Mouse (Mus musculus) R1 (cell line): ENCODE data around the gene Nradd.

Source experiments
- DNase-seq: peaks from one replicate; pipeline ENCODE4 v3.0.0-alpha.2; 2018; ENCODE audit warnings: low read depth, low spot score

The Nradd gene

DNA sequence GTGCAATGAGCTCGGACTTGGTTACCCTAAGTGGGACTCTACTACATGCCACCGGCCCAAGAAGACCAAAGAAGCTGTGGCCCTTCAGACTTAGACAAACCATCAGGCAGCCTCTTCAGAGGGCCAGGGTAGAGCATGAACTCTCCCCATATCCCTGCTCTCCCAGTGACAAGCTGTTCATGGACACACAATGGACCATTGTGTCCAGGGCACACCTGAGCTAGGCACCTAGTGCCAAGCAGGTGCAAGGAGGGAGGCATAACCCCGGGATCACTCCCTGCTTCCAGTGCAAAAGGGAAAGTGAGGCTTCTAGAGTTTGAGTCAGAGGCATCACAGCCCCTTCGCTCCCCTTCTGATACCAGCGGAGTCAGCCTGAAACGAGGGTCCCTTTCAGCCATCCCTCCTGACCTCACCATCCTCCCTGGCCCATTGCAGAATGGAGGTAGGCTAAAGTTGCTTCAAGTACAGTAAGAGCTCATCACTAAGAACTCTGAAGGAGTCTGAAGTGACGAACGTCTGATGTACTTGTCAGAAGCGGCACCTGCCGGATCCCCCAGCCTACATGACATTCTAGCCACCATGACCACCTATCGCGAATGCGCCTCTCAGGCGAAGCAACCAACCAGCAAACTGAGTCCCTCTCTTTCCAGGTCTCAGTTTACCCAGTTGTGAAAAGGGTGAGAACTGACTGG lies 28.9 kb upstream of the Nradd start:
- DNase-seq: no peak

DNA sequence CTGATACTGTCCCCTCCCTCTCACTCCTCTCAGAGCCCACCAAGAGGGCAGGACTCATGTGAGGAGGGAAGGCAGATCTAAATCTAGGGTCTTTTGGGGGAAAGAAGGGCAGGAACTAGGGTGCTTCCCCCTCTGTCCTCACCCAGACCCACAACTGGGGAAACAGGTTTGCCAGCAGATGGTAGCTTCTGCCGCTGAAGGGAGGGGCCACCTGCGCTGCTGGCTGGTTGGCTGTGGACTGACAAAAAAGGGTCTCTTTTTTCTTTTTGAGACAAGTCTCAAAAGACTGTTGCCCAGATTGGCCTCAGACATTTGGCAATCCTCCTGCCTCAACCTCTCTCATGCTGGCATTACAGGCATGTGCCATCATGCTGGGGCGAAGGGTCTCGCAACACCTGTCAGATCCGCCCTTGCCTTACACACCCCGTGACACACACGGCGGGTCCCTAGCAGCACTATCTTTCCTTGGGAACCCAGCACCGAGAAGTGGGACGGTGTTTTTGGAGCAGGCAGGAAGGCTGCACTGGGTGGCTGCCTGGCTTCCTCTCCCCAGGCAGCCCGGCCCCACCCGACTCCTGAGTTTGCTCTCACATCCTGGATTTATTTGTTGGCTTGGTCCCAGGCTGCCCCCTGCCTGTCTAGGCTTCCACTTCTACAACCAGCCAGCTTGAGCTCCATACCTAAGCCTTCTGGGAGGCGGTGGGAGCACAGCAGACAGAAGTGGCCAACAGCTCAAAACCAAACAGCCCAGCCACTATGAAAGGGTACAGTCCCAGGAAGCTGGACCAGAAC lies 27.9 kb upstream of the Nradd start:
- DNase-seq: peak; percentile 64

DNA sequence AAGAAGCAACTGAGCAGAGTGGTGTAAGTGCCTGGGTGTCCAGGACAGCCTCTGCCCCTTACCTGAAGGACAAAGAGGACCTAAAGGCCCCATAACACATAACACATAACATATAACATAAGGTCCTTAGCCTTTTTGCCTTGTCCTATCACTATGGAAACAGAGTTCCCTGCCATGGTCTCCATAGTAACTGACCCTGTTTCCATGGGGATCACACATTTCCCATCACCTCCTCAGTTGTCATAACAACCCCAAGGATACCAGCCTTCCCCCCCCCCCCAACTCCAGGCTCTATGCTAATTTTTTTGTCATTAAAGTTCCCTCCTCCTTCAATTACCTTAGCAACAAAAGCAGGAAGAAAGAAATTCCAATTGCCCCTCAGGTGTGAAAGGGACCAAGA lies 25.5 kb upstream of the Nradd start:
- DNase-seq: peak; percentile 47

DNA sequence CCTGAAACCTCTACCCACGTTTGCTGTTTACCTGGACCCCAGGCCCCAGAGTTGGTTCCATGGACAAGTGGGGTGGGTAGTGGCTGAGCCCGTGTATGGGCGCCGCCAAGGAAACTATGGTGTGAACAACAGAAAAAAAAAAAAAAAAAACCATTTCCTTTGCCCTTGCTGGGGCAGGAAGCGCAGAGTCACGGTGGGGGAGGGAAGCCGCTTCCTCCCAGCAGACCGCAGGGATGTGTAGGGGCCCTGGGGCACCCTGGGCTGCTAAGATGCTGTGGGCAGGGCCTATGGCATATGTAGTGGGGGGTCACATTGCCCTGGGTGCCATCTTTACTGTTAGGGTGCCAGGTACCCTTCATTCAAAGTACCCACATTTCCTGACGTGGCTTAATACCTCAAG lies 21.0 kb upstream of the Nradd start:
- no peak for DNase-seq

DNA sequence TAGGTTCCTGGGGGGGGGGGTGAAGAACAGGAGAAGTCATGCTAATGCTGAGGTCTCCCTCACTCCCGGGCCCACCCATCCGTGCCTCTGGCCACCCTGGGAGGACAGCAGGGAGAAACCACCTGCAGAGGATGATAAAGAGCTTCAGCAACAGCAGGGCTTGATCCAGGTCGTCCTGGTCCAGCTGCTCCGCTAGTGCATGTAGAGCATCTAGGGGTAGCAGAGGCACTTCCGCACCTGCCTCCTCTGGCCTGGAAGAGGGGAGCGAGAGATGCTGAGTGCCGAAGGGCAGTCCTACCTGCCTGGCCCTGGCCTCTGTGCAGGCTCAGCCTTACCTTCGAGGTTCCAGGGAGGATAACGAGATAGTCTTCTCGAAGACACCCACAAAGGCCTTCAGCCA lies 20.0 kb upstream of the Nradd start:
- no peak for DNase-seq

DNA sequence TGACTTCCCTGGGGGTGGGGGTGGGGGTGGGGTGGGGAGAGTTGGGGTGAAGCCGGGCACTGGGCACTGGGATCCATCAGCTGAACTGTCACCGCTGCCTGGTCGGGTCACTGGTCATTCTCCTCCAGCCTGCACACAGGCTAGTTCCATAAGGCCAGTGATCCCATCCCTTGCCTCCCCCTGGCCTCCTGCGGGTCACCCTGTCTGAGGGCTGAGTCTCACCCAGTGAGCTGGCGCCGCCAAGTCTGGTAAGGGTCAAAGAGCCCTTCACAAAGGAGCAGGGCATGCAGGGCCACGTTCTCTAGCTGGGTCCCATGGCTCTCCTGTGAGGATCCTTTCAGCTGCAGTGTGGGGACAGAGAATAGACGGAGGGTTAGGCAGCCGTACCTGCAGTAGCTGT lies 19.5 kb upstream of the Nradd start:
- DNase-seq: no peak

DNA sequence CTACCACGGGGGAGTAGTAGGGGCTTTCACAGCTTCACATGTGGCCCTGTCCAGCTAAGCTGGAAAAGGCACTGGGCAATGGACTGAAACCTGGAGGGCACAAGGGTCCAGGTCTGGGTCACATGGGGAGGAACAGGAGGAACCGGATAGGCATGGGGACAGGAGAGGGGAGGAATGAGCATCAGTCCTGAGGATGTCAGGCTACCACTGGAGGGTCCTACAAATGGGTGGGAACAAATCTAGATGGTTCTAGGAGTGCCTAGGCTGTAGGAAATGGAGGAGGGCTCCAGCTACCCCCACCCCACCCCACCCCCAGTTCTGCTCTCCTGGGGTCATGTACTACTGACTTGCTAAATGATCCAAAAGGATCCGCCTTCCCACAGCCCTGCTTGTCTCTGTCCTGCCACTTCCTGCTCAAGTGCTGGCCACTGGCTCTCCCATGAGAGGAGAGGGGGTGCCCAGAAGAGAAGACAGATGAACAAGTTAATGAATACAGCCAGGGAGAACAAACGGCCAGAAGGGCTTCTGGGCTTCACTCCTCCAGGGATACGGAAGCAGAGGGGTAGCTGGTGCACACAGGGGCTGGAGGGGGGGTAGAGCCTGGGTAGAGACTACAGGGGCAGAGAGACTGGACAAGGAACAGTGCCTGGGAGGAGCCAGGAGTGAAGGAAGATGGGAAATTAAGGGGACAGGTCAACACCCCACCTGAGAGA lies 18.7 kb upstream of the Nradd start:
- no peak for DNase-seq

DNA sequence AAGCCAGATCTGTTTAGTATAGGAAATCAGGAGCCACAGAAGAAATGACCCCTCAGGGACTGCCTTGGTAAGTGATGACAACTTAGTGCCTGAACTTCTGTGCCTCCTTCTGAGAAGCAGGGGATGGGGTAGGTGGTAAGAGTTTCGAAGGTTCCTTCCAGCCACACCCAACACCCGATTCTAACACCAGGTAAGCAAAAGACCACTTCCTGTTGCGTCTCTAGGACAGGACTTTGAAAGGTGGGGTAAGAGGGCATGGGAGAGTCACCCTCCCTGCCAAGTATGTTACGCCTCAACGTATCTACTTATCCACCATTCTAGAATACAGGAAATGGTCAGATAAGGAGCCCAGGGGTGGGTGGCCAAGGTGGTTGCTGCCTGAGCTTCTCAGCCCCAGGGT lies 16.8 kb upstream of the Nradd start:
- DNase-seq: no peak

DNA sequence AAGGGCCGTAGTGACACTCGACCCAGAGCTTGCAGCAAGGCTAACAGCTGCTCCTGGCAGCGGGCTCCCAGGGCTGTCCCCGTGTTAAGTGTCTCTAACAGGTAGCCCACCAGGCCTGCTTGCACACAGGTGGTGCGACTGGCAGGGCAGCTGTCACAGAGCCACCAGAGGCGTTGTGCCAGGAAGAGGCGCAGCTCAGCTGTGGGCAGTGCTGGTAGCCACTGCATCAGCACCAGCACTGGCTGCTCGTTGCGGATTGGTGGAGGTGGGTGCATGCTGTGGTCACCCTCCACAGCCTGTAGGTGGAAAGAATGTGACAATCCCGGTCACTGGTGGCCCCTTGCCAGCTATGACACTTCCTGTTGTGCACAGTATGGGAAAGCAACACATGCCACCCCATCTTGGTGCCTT lies 14.4 kb upstream of the Nradd start:
- DNase-seq: no peak

DNA sequence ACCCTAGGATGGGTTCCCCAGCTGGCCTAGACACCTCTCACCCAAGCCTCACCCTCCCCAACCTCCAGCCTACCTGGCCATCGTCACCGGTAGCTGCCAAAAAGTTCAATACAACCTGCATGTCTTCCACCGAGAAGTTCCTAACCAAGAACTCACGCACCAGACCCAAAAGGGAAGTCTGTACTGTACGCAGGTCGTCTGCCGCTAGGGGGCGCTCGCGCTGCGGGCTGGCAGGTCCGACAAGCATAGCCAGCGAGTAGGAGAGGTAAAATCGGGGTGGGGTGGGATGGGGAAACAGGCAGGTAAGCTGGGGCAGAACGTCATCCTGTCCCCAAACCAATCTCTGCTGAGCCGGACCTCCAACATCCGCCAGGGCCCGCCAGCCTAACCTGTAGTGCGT lies 11.0 kb upstream of the Nradd start:
- DNase-seq: peak; percentile 78

DNA sequence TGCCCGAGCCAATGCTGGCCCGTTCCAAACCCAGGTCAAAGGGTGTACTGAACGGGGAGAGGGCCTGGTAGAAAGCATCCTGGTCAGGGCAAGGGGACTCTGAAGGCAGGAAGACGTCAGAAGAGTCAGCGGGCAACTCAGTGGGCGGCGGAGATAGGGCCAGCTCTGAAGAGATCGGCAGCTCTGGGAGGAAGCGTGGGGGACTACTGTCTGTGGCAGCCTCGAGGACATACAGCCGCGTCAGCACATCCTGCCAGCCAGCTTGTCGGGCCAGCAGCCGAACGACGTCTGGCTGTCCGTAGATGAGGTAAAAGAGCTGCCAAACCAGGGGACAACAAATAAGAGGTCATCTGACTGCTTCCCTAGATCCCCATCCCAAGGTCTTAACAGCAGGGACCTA lies 9.6 kb upstream of the Nradd start:
- DNase-seq: no peak

DNA sequence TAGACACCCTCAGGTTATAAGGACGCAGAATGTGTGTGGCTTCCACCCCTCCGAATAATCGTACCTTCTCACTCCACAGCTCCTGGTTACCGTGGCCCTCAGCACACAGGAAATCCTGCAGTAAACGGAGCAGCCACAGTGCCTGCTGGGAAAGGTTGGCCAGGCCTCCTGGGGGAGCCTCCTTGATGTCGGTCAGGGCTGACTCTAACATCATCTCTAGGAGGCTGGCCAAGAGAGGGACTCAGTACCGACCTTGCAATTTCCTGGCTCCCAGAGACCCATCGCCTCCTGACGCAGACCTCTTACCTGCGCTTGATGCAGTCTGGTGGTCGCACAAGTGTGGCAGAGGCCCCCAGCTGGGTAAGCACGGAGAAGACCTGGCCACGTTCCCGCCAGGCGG lies 8.4 kb upstream of the Nradd start:
- DNase-seq: no peak

DNA sequence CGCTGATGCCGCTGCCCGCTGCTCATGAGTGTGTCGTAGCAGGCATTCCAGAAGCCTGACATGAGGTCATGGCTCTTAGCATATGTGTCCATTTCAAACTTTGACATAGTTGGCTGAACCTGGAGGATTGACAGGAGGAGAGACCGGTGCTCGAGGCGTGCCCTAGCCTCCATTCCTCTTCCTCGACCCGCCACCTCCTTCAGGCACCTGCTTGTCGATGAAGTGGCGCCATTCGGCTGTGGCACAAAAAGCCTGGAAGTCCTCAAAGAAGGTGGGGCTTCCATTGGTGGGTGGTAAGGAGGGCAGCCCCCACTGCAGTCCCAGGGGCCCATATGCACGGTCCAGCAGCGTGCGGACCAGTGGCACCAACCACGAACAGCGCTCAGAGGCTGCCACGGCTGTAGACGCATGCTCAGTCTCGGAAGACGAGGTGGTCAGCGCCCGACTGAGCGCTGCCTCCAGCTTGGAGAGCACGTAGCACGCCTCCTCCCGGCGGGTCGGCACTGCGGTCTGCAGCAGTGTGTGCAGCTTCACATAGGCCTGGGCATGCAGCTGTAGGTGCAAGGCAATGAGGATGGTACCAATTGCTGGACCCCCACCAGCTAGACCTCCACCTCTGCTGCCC lies 7.5 kb upstream of the Nradd start:
- peak; percentile 56 for DNase-seq

DNA sequence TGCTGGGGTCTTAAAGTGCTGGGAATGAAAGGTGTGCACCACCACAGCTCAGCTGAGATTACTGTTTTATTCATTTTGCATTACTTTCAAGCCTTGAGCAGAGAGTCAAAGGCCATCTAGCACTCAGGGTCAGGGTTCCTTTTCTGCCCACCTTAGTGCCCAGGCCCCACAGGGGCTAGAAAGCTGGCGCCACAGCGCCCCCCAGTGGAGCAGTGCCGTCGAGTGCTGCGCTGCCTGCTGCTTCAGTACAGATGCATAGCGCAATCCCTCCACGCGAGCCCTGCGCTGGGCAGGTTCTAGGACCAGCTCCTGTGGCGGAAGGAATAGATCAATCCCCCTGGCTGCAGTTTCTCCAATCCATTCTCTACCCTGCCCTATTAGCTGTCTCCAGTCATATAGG lies 6.9 kb upstream of the Nradd start:
- peak; percentile 76 for DNase-seq

DNA sequence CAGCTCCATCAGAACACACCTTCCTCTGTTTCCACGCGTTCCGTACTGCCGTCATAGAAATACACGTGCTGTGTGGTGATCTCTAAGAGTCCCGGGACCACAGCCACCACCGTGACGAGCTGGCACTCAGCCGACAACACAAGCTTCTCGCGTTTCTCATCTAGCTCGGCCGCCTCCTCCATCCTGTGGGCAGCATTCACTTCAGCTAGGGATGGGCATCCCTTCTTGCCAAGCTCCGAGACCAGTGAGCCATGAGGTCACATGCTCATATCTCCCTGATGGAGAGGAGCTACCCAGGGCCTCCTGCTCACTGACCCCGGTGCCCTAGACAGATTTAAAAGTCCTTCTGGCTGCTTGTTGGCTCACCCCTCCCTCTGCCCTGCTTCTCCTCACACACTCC lies 5.9 kb upstream of the Nradd start:
- no peak for DNase-seq

DNA sequence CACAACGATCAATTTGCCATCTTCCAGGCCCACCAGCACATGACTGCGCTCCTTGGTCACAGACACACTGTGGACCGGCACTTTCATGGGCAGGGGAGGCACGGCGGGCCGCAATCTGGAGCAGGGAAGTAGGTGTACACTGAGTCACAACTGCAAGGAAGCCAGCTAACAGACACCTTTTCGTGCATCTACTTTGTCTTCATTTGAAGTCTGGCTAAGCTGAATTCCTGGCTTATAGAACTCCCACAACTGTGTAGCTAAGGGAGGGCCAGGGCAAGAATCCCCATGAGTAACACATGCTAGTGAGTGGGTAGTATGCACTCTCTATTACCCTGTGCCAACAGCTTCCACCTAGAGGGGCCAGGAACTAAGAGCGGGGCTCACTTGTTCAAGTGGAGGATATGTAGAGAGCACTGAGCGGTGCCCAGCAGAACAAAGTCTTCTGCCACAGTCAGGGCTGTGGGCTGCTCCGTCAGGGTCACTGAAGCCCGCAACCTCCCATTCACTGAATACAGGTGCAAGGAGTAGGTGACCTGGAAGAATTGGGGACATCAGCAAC lies 1.2 kb upstream of the Nradd start:
- no peak for DNase-seq

DNA sequence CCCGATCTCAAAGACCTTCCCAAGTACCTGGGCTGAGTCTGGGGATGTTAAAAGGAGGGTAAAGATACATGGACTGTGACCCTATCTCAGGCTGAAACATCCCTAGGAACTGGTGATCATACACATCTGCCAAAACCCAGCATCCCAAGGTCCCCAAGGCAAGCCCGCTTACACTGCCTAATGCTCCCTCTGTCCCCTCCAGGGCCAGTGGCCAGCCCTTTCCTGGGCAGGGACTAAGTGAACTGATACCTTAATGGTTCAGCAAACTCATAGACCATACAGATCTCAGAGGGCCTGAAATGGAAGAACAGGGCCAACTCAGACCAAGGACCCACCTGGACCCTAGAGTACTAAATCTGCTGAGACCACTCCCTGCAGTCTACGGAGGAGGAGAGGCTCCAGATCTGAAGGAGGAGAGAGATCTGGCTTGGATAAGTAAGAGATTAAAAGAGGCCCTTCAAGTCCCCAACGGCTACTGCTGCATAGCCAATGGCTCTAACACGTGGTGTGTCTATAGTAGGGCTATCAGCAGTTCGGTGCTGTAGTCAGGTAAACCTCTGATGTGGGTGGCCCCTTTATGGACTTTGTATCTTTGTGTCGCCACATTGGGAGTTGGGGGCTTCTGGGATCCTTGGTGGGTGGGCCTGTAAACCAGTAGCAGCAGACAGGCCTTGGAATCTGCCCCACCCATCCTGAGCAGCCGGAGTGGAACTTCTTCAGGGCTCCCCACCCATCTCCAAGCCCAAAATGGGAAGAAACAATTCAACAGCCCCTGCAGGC lies 646 bp downstream of the Nradd start:
- no peak for DNase-seq

DNA sequence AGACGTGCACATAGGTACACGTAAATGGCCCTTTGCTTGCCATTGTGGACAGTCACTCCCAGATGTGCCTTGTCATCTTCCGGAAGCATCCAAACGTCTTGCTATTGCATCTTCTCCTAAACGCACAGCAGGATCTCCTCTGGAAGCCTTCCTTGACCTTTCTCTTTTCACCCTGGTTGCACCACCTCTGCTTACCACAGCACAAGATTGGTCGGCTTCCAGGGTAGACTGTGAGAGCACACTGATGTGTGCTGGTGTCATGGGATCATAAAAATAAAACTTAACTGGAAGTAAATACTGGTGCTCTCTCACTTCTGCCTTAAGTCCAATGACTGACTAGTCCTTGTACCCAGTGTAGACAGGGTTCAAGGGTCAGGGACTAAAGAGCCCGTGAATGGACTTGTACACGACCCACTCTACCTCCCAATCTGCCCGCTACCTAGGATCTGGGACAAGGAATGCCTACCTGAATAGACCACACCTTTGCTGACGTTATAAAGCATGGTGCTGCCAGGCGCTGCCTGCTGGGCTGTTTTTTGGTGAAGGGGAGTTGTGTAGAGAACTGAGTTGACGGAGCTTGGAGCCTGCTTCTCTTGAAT lies 1.5 kb downstream of the Nradd start:
- DNase-seq: no peak

DNA sequence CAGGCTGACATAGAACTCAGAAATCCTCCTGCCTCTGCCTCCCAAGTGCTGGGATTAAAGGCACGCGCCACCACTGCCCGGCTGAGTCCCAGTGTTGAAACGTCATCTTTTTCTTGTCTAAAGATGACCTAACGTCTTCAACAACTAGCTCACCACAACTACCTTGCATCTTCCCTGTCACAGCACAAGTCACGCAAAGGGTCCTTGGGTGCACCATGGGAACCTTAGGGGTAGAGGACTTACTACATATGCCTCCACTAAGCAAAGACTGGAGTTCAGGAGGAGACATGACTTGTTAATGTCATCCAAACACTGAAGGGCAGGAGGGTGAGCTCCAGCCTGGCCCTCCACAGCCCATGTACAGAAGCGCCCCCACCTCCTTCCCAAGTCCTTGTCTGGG lies 3.6 kb downstream of the Nradd start:
- no peak for DNase-seq

DNA sequence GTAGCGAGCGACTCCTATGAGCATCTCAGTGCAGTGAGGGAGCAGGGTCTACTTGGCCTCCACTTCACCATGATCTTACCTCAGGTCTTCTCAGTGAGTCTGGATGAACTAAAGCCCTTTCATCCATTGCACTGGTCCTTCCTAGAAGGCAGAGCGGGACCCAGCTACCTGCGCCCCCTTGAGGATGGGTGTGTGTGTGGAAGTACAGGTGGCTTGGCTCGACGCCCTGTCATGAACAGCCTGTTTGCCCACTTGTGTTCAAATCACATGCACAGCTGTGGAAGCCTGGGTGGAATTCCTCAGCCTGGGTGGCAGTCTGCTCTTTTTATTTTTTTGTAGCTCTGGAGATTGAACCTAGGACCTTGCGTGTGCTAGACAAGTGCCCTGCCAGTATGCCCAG lies 4.1 kb downstream of the Nradd start:
- DNase-seq: peak; percentile 80

DNA sequence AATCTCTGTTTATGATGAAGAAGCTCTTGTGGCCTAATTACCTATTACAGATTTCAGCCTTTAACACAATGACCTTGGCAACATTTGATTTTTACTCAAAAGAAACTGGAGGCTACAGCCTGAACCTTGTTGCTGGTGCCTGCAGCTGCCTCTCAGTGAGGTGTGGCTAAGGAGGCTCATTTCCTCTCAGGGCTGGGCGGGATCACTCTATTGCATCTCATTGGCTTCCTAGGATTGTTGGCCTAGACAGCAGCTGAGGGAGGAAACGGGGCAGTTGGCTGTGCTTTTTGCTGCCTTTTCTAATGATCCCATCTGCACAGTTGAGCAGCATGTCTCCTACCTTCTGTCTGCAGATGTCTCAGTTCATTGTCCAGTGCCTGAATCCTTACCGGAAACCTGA lies 7.2 kb downstream of the Nradd start:
- peak; percentile 82 for DNase-seq
